Mouse (Mus musculus): ENCODE measurements around the gene Gpr85.
"Not testable (repeated sequence)": the region's sequence is repeated elsewhere in the genome, so short reads cannot be mapped to it uniquely, and the experiment has no call there.

Gpr85 gene

GRCm38 (mm10) chr6:13839345-13840054, at the start of gene Gpr85:
TSS of gene Gpr85 (minus strand) at chr6:13839942.
- in situ Hi-C loops (cut with MseI, MboI) = no loop called here

GRCm38 (mm10) chr6:13884877-13885592, 45.3 kb upstream of the Gpr85 start:
- in situ Hi-C loops (cut with MseI, MboI) = no loop called here

GRCm38 (mm10) chr6:13882919-13883318, 43.2 kb upstream of the Gpr85 start:
- in situ Hi-C loops (cut with MseI, MboI) = no loop called here

- in situ Hi-C loops (cut with MseI, MboI) = no loop called here
These were observed 34.2 kb upstream of the Gpr85 start for GRCm38 (mm10) chr6:13873959-13874358.

GRCm38 (mm10) chr6:13872076-13872475, 32.3 kb upstream of the Gpr85 start:
- in situ Hi-C loops (cut with MseI, MboI) = no loop called here

- in situ Hi-C loops (cut with MseI, MboI) = no loop called here
These were observed 31.9 kb upstream of the Gpr85 start for GRCm38 (mm10) chr6:13871625-13871958.

- in situ Hi-C loops (cut with MseI, MboI) = no loop called here
These were observed 31.3 kb upstream of the Gpr85 start, which contains the start of gene 2610001J05Rik for GRCm38 (mm10) chr6:13870919-13871624. TSS of gene 2610001J05Rik (minus strand) at chr6:13871518.

GRCm38 (mm10) chr6:13870289-13870741, 30.6 kb upstream of the Gpr85 start:
- in situ Hi-C loops (cut with MseI, MboI) = no loop called here

GRCm38 (mm10) chr6:13860596-13860995, 20.9 kb upstream of the Gpr85 start:
- in situ Hi-C loops (cut with MseI, MboI) = no loop called here

- in situ Hi-C loops (cut with MseI, MboI) = no loop called here
These were observed 20.3 kb upstream of the Gpr85 start for GRCm38 (mm10) chr6:13859877-13860585.

GRCm38 (mm10) chr6:13854230-13854629, 14.5 kb upstream of the Gpr85 start:
- in situ Hi-C loops (cut with MseI, MboI) = no loop called here

- in situ Hi-C loops (cut with MseI, MboI) = no loop called here
These were observed 13.5 kb upstream of the Gpr85 start for GRCm38 (mm10) chr6:13853244-13853643.

- in situ Hi-C loops (cut with MseI, MboI) = not testable (repeated sequence)
These were observed 6.3 kb upstream of the Gpr85 start for GRCm38 (mm10) chr6:13846031-13846430.

GRCm38 (mm10) chr6:13838677-13839344, 931 bp downstream of the Gpr85 start:
- in situ Hi-C loops (cut with MseI, MboI) = no loop called here

GRCm38 (mm10) chr6:13837916-13838676, 1.6 kb downstream of the Gpr85 start:
- in situ Hi-C loops (cut with MseI, MboI) = no loop called here

GRCm38 (mm10) chr6:13836967-13837570, 2.7 kb downstream of the Gpr85 start:
- in situ Hi-C loops (cut with MseI, MboI) = no loop called here

- in situ Hi-C loops (cut with MseI, MboI) = no loop called here
These were observed 3.7 kb downstream of the Gpr85 start for GRCm38 (mm10) chr6:13835720-13836665.

GRCm38 (mm10) chr6:13832770-13833169, 7.0 kb downstream of the Gpr85 start:
- in situ Hi-C loops (cut with MseI, MboI) = no loop called here

GRCm38 (mm10) chr6:13828877-13829276, 10.9 kb downstream of the Gpr85 start:
- in situ Hi-C loops (cut with MseI, MboI) = no loop called here

All from mouse trophoblast stem cell (cell line).